Mouse (Mus musculus): Measurements from ENCODE around the gene Sp8. TPM values are rescaled to one million over a fixed set of nuclear protein-coding genes. Genes with fewer than 3 reads are reported as not detected.

The Sp8 gene
- total RNA-seq, 4 experiments from 2014 or later = 1.7 to 3.9 (median 2.8) TPM

DNA sequence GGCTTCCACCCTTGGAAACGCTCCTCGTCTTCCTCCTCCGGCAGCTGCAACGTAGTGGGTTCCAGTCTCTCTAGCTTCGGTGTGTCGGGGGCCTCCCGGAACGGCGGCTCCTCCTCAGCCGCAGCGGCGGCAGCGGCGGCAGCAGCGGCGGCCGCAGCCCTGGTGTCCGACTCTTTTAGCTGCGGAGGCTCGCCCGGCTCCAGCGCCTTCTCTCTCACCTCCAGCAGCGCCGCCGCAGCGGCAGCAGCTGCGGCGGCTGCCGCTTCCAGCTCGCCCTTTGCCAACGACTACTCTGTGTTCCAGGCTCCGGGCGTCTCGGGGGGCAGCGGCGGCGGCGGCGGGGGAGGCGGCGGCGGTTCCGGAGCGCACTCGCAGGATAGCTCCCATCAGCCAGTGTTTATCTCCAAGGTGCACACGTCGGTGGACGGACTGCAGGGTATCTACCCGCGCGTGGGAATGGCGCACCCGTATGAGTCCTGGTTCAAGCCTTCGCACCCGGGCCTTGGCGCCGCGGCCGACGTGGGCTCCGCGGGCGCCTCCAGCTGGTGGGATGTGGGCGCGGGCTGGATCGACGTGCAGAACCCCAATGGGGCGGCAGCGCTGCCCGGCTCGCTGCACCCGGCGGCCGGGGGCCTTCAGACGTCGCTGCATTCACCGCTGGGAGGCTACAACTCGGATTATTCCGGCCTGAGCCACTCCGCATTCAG is 2.5 kb downstream of the Sp8 start:
- no peak for DNase-seq (ENCODE audit: low spot score in 2 of 2)

DNA sequence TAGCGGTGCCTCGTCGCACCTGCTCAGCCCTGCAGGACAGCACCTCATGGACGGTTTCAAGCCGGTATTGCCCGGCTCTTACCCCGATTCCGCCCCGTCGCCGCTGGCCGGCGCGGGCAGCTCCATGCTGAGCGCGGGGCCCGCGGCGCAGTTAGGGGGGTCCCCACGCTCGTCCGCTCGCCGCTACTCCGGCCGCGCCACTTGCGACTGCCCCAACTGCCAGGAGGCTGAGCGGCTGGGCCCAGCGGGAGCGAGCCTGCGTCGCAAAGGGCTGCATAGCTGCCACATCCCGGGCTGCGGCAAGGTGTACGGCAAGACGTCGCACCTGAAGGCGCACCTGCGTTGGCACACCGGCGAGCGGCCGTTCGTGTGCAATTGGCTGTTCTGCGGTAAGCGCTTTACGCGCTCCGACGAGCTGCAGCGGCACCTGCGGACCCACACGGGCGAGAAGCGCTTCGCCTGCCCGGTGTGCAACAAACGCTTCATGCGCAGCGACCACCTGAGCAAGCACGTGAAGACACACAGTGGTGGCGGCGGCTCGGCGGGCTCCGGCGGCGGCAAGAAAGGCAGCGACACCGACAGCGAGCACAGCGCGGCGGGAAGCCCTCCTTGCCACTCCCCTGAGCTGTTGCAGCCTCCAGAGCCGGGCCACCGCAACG is 3.2 kb downstream of the Sp8 start:
- no peak for DNase-seq (ENCODE audit: low spot score in 2 of 2)

DNA sequence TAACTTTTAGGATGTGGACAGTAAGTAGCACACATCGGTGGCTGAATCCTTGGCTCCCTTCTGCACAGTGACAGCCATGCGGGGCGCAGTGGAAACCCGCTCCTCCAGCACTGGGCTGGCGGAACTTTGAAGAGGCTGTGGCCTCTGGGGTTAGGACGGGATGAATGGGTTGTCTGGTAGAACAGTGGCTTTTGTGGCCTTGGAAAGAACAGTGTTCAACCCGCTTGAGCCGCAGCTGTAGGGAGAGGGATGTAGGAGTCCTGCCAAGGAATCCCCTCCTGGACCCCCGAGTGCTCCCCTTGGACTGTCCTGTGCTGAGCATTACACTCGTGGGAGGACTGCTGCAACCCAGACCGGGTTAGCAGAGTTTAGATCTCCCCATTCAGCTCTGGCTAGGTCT is 3.9 kb downstream of the Sp8 start:
- no peak for DNase-seq (ENCODE audit: low spot score in 2 of 2)

DNA sequence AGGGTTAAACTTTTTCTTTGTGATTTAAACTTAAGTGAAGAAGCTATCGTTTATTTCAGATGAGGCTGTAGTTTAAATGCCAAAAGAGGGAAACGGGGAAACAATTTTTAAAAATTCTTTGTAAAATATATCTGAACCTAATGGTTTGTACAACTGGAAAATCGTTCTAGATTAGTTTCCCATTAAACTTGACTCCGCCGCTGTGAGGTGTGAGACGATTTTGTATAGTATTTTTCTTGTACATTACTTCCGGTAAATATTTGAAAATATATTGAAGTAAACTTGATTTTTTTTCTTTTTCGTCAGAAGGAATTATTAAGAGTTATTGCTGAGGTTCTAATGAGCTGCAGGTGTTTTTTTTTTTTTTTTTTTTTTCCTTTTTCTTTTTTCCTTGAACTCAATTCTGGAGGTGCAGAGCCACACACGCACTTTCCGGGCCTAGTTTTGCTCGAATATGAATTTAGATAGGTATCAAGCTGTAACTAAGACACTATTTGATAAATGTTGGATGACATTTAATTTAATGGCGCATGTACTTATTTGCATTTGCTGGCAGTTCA is 4.8 kb downstream of the Sp8 start:
- no peak for DNase-seq (ENCODE audit: low spot score in 2 of 2)

DNA sequence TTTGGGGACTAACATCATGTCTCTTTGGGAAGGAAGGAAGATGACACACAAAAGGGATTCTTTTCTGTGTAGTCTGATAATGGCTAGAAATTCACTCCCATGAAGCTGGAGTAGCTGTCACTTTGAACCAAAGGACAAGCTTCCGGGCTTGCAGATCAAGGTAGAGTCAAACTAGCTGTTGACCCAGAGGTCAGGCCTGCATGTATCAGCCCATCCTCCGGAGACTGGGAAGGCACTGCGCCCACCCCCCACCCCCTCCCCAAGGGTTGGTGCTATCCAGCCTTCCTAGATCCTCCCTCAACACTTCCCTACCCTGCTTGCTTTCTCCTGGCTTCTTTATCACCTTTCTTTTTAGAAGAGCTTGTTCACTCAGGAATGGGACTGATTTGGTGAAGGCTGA is 7.2 kb downstream of the Sp8 start:
- DNase-seq (ENCODE audit: low spot score in 2 of 2) = no peak

DNA sequence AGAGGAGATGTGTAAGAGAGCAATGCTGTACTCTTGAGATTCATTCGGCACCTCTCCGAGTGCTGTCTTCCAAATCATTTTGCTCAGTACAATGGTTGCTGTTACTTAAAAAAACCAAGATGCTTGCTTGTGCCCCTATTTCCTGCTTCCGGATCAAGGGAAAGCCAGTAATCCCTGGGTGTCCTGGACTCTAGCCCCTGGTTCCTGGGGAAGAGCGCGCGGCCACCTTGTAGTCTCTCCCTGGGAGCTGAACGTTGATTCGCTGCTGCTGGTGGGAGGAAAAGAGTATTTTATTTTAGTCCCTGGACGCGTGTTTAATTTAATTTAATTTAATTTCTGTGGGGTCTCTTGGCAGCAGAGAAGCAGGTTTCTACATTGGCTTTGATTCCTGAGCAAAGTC is 8.3 kb downstream of the Sp8 start:
- DNase-seq (ENCODE audit: low spot score in 2 of 2) = no peak

DNA sequence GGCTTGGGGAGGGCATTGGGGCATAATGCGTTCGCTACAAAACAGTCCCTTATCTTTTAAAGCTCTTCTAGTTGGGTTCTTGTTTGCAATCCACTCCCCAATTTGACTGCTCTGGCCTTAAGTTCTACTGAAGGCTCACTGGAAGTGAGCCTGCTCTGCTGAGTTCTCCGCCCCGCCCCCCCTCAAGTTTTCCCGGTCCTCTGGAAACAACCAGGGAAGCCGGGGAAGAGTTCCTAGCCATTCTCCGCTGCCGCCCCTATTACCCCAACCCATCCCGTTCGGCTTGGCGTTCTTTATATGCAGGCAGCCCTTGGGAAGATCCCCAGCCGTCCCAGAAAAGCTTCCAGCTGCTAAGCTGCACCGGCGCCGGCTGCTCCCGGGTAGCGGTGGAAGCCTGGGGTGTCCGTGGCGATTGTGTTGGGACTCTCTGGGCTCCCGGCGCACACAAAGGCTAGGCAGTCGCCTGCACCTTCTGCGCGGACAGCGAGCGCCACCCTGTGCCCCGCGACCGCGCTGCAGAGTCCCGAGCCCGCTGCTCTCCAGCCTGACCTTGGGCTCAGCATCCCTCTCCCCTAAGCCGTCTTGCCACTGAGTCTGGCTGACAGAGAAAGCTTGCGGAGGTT is 8.8 kb downstream of the Sp8 start:
- DNase-seq (ENCODE audit: low spot score in 2 of 2) = peak in 1 of 2 experiments; percentile 26

DNA sequence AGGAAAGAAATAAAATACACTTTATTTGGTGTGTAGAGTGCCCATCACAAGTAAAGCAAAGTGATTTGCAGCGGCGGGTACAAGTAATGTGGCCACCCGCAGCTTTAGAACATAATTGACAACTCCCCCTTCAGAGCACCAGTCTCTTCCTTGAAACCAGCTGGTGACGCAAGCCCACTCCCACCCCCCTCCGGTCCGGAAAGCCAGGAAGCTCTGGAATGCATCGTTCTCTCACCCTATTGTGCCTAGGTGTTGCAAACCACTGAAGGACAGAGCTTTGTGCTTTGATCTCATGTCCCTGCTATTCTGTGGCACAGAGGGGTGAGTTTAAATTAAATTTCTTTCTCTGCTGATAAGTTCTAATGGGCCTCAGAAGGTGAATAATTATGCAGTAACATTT is 10.0 kb downstream of the Sp8 start:
- no peak for DNase-seq (ENCODE audit: low spot score in 2 of 2)

DNA sequence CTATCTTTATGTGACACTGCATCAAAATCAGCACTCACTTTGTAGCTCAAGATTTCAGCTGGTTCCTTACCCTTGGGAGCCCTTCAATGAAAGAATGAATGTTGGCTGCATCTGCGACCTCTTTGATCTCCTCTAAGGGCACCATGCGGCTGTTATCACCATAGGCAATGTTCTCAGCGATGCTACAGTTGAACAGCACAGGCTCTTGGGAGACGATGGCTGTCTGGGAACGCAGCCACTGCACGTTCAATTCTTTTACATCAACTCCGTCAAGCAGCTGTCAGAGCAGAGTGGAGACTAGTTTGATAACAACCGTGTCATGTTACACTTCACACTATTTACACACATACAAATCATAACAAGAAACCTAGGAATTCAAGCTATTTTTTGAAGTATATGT is 26.5 kb downstream of the Sp8 start:
- DNase-seq (ENCODE audit: low spot score in 2 of 2) = no peak

DNA sequence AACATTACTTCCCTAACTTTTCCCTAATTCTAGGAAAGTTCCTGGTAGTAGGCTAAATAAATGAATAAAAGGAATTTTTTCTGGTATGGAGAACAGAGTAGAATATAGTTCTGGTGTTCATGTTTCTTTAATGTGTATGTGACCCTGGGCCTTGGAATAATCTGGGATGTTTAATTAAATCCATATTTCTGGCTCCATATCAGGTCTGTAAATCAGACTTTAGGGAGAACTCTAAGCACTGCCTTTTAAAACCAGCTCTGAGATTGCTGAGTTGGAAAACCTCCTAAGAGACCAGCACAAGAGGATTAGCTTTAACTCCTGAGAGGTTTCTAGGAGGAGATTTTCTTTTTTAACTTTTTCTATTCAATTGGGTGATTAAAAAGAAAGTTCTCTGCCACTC is 36.7 kb downstream of the Sp8 start:
- no peak for DNase-seq (ENCODE audit: low spot score in 2 of 2)

DNA sequence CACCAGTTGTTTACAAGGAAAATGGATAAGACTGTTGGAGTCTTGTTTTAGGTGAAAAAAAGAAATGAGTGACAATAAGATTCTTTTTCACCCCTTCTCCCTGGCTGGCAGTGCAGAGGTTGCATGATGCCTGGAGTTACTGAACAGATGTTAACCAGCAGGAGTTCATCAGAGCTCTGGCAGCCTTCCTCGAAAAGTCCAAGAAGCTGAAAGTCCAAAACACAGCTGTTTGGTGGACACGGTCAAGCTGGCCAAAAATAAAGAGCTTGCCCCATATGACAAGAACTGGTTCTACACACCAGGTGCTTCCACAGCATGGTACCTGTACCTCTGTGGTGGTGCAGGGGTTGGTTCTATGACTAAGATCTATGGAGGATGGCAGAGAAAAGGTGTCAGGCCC is 41.8 kb downstream of the Sp8 start:
- no peak for DNase-seq (ENCODE audit: low spot score in 2 of 2)

Other genes with a start within 250 kb of the Sp8 start
- not detected for gene Abcb5, start 120.1 kb downstream of the Sp8 start, total RNA-seq (2022)

Data from left cerebral cortex, adult 8-10 months (tissue).